Mouse (Mus musculus): ENCODE measurements around the gene Abhd17c.

DNA sequence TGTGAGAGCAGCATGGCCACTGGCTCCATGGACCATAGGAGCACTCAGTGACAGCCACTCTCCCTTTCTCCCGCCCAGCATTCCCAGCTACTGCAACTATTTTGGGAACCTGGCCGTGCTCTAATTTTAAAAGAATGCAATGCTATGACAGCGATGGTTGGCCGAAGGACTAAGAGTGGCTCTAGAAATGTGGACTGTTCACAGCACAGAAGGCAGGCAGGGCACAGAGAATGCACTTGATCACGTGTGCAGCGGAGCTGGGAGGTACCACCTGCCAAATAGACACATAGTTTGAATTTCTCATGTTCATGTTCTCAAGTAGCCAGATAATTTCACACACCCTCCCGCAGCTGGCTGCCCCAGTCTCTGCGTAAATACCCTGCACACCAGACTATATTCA lies 23.0 kb downstream of the Abhd17c start:
- no peak for TF ChIP-seq POLR2A (IDR thresholded peaks at IDR 0.05; ENCODE audit: low read depth, low read length)
- no peak for TF ChIP-seq CTCF (IDR thresholded peaks at IDR 0.05; ENCODE audit: extremely low read depth, insufficient read depth, insufficient read length, insufficient replicate concordance)

Data from spleen, adult 2 months (tissue).